Mouse (Mus musculus) mature B cell (primary cell): ENCODE results near the gene Bmp8a.
"Not testable (repeated sequence)": the region's sequence is repeated elsewhere in the genome, so short reads cannot be mapped to it uniquely, and the experiment has no call there.

ENCODE experiments used
- in situ Hi-C: fragments of 300-500 bp; cut with MboI; formaldehyde crosslinking; loops from 2 replicates; pipeline ENCODE4 v1.14.3; 2019

The Bmp8a gene

DNA sequence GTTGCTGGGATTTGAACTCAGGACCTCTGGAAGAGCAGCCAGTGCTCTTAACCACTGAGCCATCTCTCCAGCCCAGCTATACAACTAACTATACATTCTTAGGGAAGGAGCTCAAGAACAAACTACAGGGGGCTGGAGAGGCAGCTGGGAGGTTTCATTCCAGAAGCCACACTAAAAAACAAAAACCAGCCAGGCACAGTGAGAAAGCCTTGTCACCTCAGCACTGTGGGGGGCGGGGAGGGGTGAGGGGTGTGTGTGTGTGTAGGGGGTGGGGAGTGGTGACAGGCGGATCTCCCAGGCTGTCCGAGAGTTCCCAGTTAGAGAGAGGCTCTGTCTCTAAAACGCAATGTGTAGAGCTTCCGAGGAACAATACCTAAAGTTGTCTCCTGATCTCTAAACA, 11.7 kb downstream of the Bmp8a start:
- in situ Hi-C loops = no loop called here

DNA sequence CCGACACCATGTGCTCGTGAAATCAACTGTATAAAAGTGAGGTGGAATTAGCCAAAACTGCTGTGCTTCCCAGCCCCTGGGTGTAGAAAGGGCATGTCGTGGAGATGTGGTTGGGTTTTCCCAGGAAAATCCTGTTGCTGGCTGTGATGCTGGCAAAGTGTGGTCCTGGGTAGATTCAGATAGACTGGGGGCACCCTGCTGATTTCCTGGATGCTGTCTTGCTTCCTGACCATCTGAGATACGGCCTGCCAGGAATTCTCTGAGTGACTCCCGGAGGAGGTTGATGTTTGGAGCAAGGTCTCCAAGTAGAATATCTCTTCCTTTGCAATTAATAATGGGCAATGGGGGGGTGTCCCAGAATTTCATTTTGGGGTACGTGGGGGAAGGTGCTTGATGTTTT, 14.1 kb downstream of the Bmp8a start:
- in situ Hi-C loops = no loop called here

DNA sequence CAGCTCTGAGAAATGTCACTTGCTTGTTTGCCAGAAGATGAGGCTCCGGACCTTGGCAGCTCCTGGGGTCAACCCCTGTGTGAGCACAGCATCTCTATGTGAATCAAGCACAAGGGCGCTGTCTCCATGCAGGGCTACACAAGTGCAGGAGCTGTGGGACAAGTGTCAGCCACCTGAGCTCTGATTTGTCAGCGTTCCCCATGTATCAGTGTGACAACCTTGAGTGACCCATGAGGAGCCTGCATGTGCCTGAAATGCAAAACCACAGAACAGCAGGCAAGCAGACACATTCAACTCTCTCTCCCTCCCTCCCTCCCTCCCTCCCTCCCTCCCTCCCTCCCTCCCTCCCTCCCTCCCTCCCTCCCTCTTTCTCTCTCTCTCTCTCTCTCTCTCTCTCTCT, 15.4 kb downstream of the Bmp8a start:
- in situ Hi-C loops = no loop called here

DNA sequence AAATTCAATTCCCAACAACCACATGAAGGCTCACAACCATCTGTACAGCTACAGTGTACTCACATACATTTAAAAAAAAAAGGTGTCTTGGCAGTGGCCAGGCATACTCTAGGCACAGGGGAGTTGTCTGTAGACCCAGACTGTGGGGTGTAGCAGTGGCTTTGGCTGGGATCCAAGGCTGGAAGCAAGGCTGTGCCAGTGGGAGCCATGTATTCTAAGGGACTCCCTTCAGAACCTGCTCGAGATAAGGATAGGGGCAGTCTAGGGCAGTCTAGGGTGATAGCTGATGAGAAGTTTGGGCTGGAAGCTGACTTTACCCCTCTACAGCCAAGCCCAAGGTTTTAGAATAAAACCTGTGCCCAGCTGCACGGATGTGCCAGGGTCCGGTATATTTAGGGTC, 17.0 kb downstream of the Bmp8a start:
- in situ Hi-C loops = no loop called here

DNA sequence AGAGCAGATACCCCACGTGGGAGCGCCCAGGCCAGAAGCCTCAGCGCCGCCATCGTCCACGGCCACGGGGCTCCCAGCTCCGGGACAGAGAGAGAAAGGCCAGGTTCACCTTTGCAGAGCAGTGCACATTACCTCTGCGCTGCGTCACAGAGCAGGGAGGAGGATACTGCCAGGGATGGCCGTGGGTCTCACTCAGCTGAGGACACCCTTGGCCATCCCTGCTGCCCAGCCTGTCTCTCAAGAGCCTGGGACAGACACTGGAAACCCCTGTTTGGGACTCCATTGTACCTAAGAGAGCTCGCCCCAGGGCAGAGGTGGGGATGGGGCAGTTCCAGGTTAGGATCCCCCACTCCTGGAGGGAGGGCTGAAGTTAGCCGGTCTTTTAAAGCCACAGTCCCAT, 19.5 kb downstream of the Bmp8a start, which contains the start of gene Oxct2a:
Oxct2a (minus strand) TSS at position 101 of the 400 bp plus-strand sequence.
- in situ Hi-C loops = no loop called here

DNA sequence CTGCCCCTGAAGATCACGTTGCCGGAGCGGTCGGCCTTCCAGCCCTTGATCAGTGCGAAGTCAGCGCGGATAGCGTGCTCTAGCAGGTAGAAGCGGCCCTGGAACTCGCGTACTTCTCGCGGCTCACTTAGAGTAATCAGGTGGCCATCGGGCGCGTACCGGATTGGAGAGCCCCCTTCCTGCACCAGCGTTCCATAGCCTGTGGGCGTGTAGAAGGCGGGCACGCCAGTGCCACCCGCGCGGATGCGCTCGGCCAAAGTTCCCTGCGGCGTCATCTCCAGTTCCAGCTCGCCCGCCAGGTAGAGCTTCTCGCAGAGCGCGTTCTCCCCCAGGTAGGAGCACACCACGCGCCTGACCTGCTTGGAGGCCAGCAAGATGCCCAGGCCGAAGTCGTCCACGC, 20.1 kb downstream of the Bmp8a start:
- in situ Hi-C loops = not testable (repeated sequence)

DNA sequence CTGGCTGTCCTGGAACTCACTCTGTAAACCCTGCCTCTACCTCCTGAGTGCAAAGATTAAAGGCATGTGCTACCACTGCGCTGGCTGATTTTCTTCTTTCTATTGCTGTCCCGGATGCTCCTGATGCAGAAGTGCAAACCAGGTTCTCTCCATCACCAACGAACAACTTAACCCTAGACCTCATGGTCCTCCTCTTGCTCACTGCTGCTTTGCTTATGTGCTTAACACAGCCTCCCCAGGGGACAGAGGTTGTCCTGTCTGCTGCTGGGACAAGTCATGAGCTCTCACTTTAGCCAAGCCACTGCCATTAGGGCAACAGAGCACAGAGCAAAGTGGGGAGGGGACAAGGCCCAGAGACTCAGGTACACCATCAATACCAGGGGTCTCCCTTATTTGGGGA, 28.6 kb downstream of the Bmp8a start:
- in situ Hi-C loops = no loop called here

DNA sequence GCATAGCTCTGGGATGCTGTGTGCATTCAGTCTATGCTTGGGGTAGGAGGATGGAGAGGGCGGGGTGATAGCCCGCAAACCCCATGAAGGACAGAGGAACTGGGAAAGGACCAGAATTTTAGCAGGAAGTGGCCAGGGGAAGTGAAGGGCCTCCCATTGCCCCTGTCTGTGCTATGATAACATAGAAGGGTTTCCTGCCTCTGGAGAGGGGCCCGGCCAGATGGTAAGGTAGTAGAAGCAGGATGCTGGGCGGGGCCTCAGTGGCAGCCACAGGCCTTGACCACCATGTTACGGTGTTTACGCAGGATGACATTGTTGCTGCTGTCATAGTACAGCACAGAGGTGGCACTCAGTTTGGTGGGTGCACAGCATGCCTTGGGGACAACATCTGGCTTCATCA, 30.0 kb downstream of the Bmp8a start:
- in situ Hi-C loops = no loop called here

DNA sequence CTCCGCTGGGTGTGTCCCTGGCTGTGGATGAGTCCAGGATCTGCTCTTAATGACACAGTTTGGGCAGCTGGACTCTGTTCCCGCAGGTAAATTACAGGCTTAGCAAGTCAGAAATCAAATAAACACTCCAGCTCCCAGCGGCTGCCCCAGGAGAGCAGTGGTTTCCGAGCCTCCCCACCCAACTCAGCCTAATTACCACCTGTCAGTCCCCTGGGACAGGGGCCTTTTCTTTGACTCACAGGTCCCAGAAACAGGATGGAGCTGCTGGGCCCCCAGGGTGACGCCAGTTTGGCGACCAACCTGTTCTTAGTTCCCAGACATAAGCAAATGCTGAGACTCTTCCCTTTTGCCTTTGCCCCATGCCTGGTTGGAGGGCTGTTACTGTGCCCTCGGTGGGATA, 31.2 kb downstream of the Bmp8a start:
- in situ Hi-C loops = no loop called here

DNA sequence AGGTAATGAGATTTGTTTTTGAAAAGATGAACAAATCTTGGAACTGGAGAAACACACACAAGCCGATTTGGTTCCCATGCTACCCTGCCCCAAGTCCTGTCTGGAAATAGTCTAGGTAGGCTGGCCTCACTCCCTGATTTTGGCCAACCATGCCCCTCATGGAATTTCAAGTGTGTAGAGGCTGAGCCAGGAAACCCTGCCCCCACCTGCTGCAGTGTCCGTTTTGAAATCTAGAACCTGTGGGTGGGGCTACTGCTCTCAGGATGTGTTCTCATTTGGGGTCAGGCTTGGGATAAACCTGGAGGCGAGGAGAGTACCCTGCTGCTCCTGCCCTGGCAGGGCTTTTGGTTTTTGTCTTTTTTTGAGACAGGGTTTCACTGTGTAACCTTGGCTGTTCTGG, 34.8 kb downstream of the Bmp8a start:
- in situ Hi-C loops = no loop called here

DNA sequence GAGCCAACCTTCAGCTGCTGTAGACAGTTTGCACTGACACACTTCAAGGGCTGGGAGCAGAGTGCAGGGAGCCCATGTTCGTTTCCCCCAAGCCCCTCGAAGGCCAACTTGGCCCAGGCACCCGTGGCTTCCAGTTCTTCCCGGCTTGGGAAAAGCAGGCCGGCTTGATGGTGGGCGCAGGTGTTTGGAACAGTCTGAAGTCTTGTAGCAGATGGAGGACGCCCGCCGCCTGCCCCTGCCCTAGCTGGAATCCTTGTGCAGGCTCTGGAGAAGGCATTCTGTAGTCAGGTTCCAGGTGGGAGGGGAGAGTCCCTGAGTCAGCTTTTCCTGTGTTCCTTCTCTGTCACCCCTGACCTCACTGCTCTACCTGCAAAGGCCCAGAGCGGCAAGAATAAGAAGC, 36.1 kb downstream of the Bmp8a start:
- in situ Hi-C loops = no loop called here

DNA sequence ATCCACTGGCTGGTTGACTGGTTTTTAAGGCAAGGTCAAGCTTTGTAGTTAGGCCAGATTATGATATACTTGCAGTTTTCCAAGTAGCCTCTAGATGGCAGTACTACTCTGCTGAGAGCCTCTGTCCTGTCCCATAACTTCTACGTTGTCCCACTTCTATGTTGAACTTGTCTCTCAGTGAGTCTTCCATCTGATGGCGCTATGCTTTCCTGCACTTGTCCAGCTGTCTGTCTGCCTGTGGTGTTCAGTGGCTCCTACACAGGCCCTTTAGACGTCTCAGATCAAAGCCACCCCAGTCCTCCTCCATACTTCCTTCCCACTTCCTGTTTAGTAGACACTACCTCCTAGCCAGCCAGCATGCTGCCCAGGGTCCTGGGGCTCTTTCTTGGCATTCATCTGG, 37.3 kb downstream of the Bmp8a start:
- in situ Hi-C loops = no loop called here

DNA sequence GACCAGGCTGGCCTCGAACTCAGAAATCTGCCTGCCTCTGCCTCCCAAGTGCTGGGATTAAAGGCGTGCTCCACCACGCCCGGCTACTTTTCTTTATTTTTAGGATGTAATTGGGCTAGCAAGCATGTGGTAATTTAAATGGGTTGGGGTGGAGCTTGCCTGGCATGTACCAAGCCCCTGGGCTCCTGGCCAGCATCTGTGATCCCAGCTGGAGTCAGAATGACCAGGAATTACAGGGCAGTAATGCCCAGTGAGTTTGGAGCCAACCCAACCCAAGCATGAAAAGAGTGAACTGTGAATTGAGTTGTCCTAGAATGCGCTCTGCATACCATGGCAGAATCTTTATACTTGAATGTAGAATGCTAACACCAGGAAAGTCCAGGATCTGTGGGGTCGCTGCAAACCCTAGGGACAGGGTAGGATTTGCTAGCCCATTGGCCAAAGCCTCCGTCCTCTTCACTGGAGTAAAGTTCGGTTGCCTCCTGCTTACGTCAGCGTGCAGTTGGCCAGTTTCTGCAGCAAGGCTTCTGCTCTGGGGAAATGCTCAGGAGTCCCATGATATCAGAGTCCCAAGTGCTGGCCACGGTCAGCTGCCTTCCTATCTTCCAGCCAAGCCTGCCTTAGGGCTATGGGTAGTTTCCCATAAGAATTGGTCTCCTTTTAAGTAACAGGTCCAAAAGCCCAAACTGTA, 43.9 kb downstream of the Bmp8a start:
- in situ Hi-C loops = loop anchor here (25.0 kb wide), 1 partner anchor 613 kb away; the partner anchor contains the start of genes 4930535I16Rik, Mycbp and Rragc

DNA sequence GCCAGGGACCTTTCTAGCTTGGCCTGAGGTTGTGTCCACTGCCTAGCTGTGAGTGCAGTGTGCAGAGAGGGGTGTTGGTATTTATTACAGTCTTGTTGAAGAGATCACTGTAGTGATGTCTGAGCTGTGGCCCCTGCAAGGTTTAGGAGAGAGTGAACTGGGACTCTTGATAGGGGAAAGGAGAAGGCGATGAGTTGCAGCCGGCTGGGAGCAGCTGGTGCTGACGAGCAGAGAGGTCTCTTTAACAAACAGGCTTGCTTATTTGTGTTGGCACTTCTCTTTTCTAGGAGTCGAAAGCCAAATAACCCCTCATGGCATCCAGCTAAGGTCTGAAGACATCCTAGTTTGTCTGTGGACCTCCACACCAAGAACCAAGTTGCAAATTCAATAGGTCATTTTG, 44.8 kb downstream of the Bmp8a start:
- in situ Hi-C loops = loop anchor here (25.0 kb wide), 1 partner anchor 614 kb away; the partner anchor contains the start of genes 4930535I16Rik, Mycbp and Rragc

DNA sequence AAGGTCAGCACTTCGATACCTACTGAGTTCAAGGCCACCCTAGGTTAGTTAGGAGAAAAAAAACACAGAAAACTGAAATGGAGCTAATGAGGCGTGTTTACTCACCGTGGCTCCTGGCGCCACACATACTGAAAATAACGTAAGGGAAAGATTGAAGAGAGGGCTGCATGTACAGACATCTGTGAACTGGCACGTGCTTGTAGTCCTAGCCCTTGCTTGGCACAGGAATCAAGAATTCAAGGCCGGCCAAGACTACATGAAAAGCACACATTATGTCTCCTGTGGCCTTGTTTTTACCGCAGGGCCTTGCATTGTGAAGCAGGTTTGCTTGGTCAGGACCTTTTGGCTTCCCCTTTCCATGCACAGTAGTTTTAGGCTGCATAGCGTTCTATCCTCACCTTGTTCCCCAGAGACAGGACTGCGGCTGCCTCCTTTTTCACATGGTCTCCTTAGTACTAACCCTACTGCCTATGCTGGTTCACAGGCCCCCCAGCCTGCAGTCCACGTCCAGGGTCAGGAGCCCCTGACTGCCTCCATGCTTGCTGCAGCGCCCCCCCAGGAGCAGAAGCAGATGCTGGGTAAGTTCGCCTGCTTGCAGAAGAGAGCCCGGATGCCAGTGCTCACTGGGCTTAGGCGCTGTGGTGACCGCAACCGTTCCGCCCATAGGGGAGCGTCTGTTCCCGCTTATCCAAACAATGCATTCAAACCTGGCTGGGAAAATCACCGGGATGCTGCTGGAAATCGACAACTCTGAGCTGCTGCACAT, 45.7 kb downstream of the Bmp8a start:
- in situ Hi-C loops = loop anchor here (25.0 kb wide), 1 partner anchor 615 kb away; the partner anchor contains the start of genes 4930535I16Rik, Mycbp and Rragc

DNA sequence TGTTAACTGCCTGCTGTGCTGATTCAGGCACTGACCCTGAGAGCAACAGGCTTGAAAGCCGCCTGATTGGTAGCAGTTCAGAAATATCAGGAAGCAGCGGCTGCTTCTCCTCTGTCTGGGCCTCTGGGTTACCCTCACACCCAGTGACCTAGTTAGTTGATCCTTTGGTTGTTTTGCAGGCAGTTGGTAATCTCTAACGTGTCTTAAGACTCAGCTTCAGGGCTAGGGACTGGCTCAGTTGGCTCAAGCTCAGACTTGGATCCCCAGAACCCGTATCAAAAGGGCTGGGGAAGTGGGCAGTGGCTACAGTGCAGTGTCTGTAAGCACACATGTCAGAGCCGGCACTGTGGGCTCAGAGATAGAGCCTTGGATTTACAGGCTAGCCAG, 46.9 kb downstream of the Bmp8a start:
- in situ Hi-C loops = loop anchor here (25.0 kb wide), 1 partner anchor 616 kb away; the partner anchor contains the start of genes 4930535I16Rik, Mycbp and Rragc

DNA sequence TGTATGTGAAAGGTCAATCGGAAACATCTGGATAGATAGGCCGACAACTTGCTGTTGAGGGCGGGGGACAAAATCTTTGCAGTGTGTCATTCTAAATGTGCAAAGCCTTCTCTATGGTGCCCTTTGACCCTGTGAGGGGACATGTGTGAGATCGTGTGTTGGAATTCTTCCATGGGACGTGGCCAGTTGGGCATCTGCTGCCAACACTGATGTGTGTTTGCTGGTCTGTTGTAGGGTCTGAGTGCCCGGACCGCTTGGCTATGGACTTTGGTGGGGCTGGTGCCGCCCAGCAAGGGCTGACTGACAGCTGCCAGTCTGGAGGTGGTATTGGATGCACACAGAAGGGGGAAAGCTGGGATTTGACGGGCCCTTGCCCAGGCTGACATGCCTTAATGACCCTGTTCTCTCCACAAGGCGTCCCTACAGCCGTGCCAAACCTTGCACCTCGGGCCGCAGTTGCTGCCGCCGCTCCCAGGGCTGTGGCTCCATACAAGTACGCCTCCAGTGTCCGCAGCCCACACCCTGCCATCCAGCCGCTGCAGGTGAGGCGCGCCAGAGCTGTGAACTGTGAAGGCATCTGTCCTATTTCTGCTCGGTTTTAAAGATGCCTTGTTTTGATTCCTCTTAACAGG, 47.4 kb downstream of the Bmp8a start:
- in situ Hi-C loops = loop anchor here (25.0 kb wide), 1 partner anchor 617 kb away; the partner anchor contains the start of genes 4930535I16Rik, Mycbp and Rragc

DNA sequence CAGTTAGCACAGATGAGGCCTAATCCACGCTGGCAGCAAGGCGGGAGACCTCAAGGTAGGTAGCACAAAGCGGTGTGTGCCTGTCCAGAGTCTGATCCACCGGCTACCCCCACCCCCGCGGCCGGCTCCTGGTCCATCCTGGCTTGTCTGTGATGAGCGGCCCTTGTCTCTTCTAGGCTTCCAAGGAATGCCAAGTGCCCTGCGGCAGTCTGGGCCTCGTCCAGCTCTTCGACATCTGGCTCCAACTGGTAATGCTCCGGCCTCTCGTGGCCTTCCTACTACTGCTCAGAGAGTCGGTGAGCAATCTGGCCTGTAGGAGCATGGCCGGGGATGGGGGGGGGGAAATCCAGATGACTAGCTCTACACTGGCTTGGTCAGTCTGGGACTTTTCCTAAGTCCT, 48.0 kb downstream of the Bmp8a start:
- in situ Hi-C loops = loop anchor here (25.0 kb wide), 1 partner anchor 617 kb away; the partner anchor contains the start of genes 4930535I16Rik, Mycbp and Rragc

DNA sequence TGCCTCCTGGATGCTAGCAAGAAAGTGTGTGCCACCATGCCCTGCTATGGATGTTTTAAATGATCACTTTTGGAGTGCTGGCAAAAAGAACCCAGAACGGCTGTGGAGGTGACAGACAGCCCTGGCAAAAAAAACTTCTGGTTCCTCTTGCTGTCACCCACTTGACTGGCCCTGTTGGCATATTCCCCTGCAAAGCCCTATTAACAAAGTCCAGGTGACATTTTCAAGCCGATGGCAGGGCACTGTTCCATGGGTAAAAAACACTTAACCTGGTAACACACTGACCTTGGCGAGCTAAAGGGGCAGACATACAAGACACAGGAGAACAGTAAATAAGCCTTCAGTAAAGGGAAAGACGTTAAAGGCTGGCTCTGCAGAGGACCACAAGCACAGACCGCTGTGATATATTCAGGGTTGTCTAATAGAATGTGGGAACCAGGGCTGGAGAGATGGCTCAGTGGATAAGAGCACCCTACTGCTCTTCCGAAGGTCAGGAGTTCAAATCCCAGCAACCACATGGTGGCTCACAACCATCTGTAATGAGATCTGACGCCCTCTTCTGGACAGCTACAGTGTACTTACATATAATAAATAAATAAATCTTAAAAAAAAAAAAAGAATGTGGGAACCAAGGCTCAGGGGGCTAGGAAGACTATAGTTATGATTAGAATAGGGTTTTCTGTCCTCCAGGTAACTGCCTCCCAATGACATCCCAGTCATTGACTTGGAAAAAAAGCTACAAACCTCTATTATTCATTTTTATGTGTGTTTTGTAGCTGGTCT, 49.2 kb downstream of the Bmp8a start:
- in situ Hi-C loops = loop anchor here (25.0 kb wide), 1 partner anchor 618 kb away; the partner anchor contains the start of genes 4930535I16Rik, Mycbp and Rragc

DNA sequence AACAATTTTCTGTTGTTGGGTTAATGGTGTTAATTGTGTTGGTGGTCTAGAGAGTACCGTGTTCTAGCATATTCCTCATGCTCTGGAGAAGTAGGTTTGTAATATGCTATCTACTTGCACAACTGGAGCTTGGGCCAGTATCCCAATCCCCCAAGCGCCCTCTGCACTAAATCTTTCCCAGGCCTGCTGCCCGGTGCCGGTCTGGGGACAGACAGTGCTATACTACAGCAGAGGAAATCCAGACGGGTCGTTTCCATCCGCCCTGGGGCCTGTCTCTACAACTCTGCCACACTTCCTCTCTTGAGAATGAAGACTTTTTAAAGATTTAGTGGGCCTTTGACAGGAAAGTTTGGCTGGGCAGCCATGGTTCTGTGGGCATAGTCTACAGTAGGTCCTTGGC, 50.1 kb downstream of the Bmp8a start:
- in situ Hi-C loops = loop anchor here (25.0 kb wide), 1 partner anchor 619 kb away; the partner anchor contains the start of genes 4930535I16Rik, Mycbp and Rragc

DNA sequence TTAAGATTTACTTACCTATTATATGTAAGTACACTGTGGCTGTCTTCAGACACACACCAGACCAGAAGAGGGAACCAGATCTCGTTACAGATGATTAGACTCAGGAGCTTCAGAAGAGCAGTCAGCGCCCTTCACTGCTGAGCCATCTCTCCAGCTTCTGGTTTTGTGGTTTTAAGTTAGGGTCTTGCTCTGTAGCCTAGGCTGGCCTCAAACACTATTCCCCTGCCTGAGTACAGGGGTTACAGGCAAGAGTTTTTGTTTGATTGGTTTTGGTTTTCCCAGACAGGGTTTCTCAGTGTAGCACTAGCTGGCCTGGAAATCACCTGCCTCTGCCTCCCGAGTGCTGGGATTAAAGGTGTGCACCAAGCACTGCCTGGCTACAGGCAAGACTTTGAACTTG, 50.7 kb downstream of the Bmp8a start:
- in situ Hi-C loops = loop anchor here (25.0 kb wide), 1 partner anchor 620 kb away; the partner anchor contains the start of genes 4930535I16Rik, Mycbp and Rragc
